Mouse (Mus musculus) kidney, adult 2 months (tissue): ENCODE data around the gene Ttc7. TPM values are rescaled to one million over a fixed set of nuclear protein-coding genes. Genes with fewer than 3 reads are reported as not detected.

Experiments used
- DNase-seq: peaks from one replicate; pipeline ENCODE4 v3.0.0; 2021
- H3K27ac ChIP-seq: fragments of 200-500 bp; 2 replicates; pipeline ENCODE4 v1.5.1; 2012; ENCODE audit warnings: low read depth, low read length, control low read depth, inconsistent platforms; ENCODE audit not compliant: insufficient read depth
- H3K27me3 ChIP-seq: fragments of 200-500 bp; replicated peaks from 2 replicates; pipeline ENCODE4 v1.6.1; 2012; ENCODE audit warnings: mild to moderate bottlenecking, moderate library complexity, low read length, inconsistent platforms; ENCODE audit not compliant: control insufficient read depth, insufficient read depth
- H3K36me3 ChIP-seq: fragments of 200-500 bp; 2 replicates; pipeline ENCODE4 v1.6.1; 2012; ENCODE audit warnings: mild to moderate bottlenecking, moderate library complexity, low read length, inconsistent platforms; ENCODE audit not compliant: control insufficient read depth, insufficient read depth
- H3K4me1 ChIP-seq: fragments of 200-500 bp; 2 replicates; pipeline ENCODE4 v1.6.1; 2011; ENCODE audit warnings: low read length; ENCODE audit not compliant: control insufficient read depth, insufficient read depth
- H3K4me3 ChIP-seq: fragments of 200-500 bp; 2 replicates; pipeline ENCODE4 v1.5.1; 2011; ENCODE audit warnings: mild to moderate bottlenecking, low read depth, low read length, control low read depth; ENCODE audit not compliant: insufficient read depth
- CTCF ChIP-seq: fragments of 200-500 bp; conservative IDR thresholded peaks from 2 replicates; pipeline ENCODE4 v1.5.1; 2011; ENCODE audit warnings: low read depth, mild to moderate bottlenecking, control low read depth, low read length, moderate library complexity, mixed read lengths; ENCODE audit not compliant: insufficient read depth, insufficient read length
- POLR2A ChIP-seq: fragments of 200-500 bp; IDR thresholded peaks from one replicate; pipeline ENCODE4 v1.6.1; 2011; ENCODE audit warnings: low read depth, low read length, control low read depth
- WGBS: fragments of 180-500 bp; shearing (Covaris S2); methylation state at CpG from one replicate; pipeline ENCODE4 v1.1.7; 2018; 5-methylcytosine and 5-hydroxymethylcytosine counted together
- polyA plus RNA-seq: library from polyadenylated mRNA; depleted of rRNA; stranded (reverse); fragments of >200 nt; gene quantifications from 2 replicates; pipeline ENCODE4 v1.2.3, GENCODE M21; 2012; rRNA removed

Ttc7 gene
- polyA plus RNA-seq, 1 experiment = 68.6 TPM

- TF ChIP-seq CTCF (no peak), POLR2A (no peak)
- no peaks in the 10 kb centered on the region for H3K36me3 ChIP-seq
- no peaks in the 10 kb centered on the region for H3K27me3 ChIP-seq
- no peak overlapping the region for H3K27ac ChIP-seq
- no peak overlapping the region for H3K4me3 ChIP-seq
- DNase-seq = no peak
- no peaks in the 10 kb centered on the region for H3K4me1 ChIP-seq
- WGBS = 71% methylated on average over 11 of the region's 11 CpGs
Observed at GRCm38 (mm10) chr17:87397088-87397487, 114.4 kb downstream of the Ttc7 start.

GRCm38 (mm10) chr17:87402444-87402843 is 119.8 kb downstream of the Ttc7 start:
- TF ChIP-seq POLR2A = no peak
- TF ChIP-seq CTCF = no peak
- H3K27me3 ChIP-seq = no peaks in the 10 kb centered on the region
- H3K4me1 ChIP-seq = no peaks in the 10 kb centered on the region
- WGBS = 87% methylated on average over 11 of the region's 11 CpGs
- H3K27ac ChIP-seq = no peak overlapping the region
- DNase-seq = no peak
- no peaks in the 10 kb centered on the region for H3K36me3 ChIP-seq
- H3K4me3 ChIP-seq = no peak overlapping the region

DNA sequence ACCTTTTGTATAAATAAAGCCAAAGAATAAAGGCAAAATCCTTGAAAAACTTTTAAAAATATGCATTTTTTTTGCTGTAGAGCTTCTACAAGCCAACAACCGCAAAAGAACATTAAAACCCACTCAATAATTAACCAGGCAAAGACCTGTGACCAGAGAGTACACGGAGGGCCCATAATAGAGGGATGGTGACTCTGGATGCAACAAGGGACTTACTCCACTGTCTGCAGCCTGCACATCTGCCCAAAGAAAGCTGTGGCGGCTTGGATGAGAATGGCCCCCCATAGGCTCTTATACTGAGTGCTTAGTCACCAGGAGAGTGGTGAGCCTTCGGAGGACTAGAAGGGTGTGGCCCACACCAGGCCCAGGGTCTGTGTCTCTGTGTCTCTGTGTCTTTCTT is 120.8 kb downstream of the Ttc7 start:
- no peaks in the 10 kb centered on the region for H3K27me3 ChIP-seq
- DNase-seq = peak; percentile 32
- no peaks in the 10 kb centered on the region for H3K4me1 ChIP-seq
- no peaks in the 10 kb centered on the region for H3K36me3 ChIP-seq
- TF ChIP-seq CTCF (no peak), POLR2A (no peak)
- H3K27ac ChIP-seq = no peak overlapping the region
- no peak overlapping the region for H3K4me3 ChIP-seq
- WGBS = 52% methylated on average over 4 of the region's 4 CpGs

DNA sequence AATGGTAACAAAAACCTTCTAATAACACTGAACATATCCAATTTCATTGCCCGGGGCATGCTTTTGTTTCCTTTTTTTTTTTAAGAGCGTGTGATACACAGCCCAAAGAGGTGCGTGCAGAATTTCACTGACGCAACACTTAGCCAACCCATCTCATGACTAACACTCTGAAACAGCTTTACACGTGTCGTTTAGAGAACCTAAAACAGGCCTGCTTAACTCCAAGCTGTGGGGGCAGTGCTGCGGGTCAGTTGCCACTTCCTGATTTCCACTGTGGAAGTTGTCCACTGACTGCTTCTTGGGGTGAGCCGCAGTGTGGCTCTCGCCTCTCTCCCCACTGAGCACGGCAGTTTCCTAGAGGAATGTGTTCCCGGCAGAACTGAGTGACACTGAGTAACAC is 122.9 kb downstream of the Ttc7 start:
- DNase-seq = peak; percentile 17
- Histone ChIP-seq H3K36me3 (no peaks in the 10 kb centered on the region), H3K4me3 (no peak overlapping the region), H3K4me1 (no peaks in the 10 kb centered on the region), H3K27ac (no peak overlapping the region), H3K27me3 (no peaks in the 10 kb centered on the region)
- TF ChIP-seq POLR2A (no peak), CTCF (no peak)
- 52% methylated on average over 11 of the region's 11 CpGs for WGBS

- no peaks in the 10 kb centered on the region for H3K36me3 ChIP-seq
- H3K4me1 ChIP-seq = no peaks in the 10 kb centered on the region
- no peak overlapping the region for H3K4me3 ChIP-seq
- TF ChIP-seq CTCF = no peak
- no peak for TF ChIP-seq POLR2A
- no peaks in the 10 kb centered on the region for H3K27me3 ChIP-seq
- no peak overlapping the region for H3K27ac ChIP-seq
- WGBS = 87% methylated on average over 4 of the region's 4 CpGs
- no peak for DNase-seq
Observed at GRCm38 (mm10) chr17:87406646-87407045, 124.0 kb downstream of the Ttc7 start.

GRCm38 (mm10) chr17:87418082-87418481 is 135.4 kb downstream of the Ttc7 start:
- no peak for TF ChIP-seq POLR2A
- no peak for TF ChIP-seq CTCF
- no peaks in the 10 kb centered on the region for H3K27me3 ChIP-seq
- 85% methylated on average over 7 of the region's 7 CpGs for WGBS
- no peaks in the 10 kb centered on the region for H3K36me3 ChIP-seq
- no peaks in the 10 kb centered on the region for H3K4me1 ChIP-seq
- no peak for DNase-seq
- no peak overlapping the region for H3K4me3 ChIP-seq
- H3K27ac ChIP-seq = no peak overlapping the region

GRCm38 (mm10) chr17:87427511-87427910 is 144.8 kb downstream of the Ttc7 start, which contains the start of gene Stpg4:
TSS of gene Stpg4 (minus strand) at chr17:87427741.
- TF ChIP-seq POLR2A (no peak), CTCF (no peak)
- H3K4me3 ChIP-seq = no peak within 1 kb of the TSS
- H3K27ac ChIP-seq = no peak within 1 kb of the TSS
- 44% methylated on average over 24 of the region's 24 CpGs for WGBS
- H3K36me3 ChIP-seq = no peaks in the 10 kb centered on the region; the same call in none of the 2 replicates
- no peak for DNase-seq
- no peaks in the 10 kb centered on the region for H3K27me3 ChIP-seq
- no peaks in the 10 kb centered on the region for H3K4me1 ChIP-seq

- H3K4me3 ChIP-seq = no peak overlapping the region
- DNase-seq = no peak
- H3K27me3 ChIP-seq = no peaks in the 10 kb centered on the region
- 68% methylated on average over 3 of the region's 3 CpGs for WGBS
- H3K27ac ChIP-seq = no peak overlapping the region
- TF ChIP-seq CTCF = no peak
- no peak for TF ChIP-seq POLR2A
- H3K36me3 ChIP-seq = peaks cover 3% of the 10 kb centered on the region
- H3K4me1 ChIP-seq = no peaks in the 10 kb centered on the region
Observed at GRCm38 (mm10) chr17:87429431-87429830, 146.7 kb downstream of the Ttc7 start.

Other genes starting within 250 kb of the Ttc7 start
- 11.5 and 11.7 TPM in 2 replicates for gene Socs5, start 175.2 kb upstream of the Ttc7 start, polyA plus RNA-seq
- 159 and 170 TPM in 2 replicates for gene Mcfd2, start 17.0 kb upstream of the Ttc7 start, polyA plus RNA-seq
- gene Stpg4, start 144.9 kb downstream of the Ttc7 start, polyA plus RNA-seq = not detected in 2 replicates
- gene Calm2, start 164.0 kb downstream of the Ttc7 start, polyA plus RNA-seq = 40.5 and 78.8 TPM in 2 replicates